Mouse (Mus musculus) urinary bladder, postnatal 10 days (tissue): Measurements from ENCODE around the gene Mga.
A peak's percentile ranks its signal among the peaks of the same experiment; 100 is the strongest.

Experiments
- DNase-seq: peaks from one replicate; pipeline ENCODE4 v3.0.0; 2022; ENCODE audit warnings: low spot score

The Mga gene

GRCm38 (mm10) chr2:119897090-119897732 is at the start of gene Mga:
Gene Mga (plus strand): TSS chr2:119897228.
- DNase-seq, result peak; percentile 90

GRCm38 (mm10) chr2:119853811-119854210 is 43.2 kb upstream of the Mga start:
- no peak for DNase-seq

DNA sequence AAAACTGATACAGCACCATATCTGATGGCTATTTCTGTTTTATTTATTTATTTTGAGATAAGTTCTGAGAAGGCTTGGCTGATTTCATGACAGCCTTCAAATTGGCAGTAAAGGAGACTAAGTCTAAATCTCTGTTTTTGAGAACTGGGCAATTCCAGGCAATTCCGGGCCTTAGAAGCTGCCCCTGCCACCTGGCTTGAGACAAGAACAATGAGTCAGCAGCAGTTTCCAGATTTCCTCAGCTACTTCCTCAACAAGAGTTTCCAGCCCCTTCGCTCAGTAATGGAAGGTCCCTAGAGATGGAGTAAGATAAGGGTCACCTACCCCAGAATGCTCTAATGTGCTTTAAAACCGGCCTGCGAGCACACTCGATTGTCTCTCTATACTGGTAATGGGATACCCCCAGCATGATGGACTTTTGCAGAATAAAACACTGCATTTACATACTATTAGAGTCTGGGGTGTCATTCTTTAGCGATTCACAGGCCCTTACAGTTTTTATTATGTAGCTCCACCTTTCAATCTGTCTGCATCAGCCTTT is 41.6 kb upstream of the Mga start:
- DNase-seq, result no peak

DNA sequence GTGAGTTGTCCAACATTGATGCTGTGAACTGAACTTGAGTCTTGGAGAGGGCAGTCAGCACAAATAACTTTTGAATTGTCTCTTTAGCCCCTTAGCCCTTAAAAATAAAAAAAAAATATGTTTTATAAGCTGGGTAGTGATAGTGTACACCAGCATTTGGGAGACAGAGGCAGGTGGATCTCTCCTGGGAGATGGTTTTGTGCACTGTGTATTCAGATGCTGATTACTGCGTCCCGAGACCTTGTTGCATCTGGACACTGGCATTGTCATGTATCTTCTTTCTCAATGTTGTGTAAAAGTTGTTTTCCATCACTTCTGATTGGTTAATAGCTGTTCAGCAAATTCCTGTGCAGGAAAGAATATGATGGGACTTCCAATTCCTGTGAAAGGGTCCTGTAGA is 39.7 kb upstream of the Mga start:
- DNase-seq, result no peak

DNA sequence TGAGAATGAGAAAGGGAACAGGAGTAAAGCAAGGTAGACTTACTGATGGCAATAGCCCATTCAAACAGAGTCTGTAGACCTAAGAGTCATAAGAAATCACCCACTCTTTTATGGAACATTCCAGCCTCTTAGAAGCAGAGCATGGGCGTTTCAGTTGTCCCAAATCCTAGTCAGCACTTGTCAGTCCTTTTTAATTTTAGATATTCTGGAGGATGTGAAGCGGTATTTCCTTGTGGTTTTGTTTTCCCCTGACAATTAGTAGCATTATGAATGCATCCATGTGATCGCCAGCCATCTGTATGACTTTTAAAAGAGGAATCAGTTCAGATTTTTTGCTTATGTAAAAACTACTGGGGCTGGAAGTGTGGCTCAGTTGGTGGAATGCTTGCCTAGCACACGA is 32.5 kb upstream of the Mga start:
- DNase-seq, result no peak

DNA sequence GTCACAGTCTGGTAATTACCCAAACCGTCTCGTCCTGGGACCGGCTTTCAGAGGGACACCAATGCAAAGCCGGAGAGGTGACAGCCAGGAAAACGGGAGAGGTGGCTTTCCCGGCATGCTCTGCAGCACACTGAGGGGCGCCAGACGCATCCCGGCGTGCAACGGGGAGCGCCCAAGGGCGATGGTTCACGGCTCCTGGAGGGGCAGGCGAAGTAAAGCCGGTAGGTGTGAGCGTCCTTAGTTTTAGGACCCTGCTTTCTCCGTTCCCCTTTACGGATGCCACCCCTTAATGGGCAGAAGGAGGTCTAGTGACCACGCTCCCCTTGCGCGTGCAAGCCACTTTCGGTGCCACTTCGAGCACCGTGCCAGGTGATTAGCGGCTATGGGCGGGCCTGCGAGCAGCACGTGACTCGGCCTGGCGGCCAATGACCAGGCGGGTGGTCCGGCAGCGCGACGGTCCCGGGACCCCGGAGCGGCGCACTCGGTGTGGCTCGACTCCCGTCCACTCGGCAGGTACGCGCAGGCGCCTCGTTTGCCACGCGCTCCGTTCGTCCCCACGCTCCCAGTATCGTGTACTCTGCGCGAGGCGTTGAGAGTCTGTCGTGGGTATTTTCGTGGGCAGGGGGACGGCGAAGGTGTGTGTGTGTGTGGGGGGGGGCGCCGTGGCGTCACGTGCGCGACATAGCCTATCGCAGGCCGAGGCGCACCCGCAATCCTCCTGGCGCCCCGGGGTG is 24.5 kb upstream of the Mga start:
- peak; percentile 18 for DNase-seq

- peak; percentile 52 for DNase-seq
Measured at GRCm38 (mm10) chr2:119873105-119873464, 23.9 kb upstream of the Mga start.

DNA sequence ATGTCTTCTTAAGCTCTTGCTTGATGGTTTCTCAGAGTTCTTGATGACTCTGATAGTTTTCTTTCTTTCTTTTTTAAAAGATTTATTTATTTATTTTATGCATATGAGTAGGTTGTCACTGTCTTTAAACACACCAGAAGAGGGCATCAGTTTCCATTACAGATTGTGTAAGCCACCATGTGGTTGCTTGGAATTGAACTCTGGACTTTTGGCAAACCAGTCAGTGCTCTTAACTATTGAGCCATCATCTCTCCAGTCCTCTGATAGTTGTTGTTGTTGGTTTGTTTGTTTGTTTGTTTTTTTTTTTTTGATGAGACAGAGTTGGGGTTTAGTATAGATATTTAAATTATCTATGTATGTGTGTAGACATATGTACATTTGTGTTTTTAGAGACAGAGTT is 21.0 kb upstream of the Mga start:
- DNase-seq, result no peak

DNA sequence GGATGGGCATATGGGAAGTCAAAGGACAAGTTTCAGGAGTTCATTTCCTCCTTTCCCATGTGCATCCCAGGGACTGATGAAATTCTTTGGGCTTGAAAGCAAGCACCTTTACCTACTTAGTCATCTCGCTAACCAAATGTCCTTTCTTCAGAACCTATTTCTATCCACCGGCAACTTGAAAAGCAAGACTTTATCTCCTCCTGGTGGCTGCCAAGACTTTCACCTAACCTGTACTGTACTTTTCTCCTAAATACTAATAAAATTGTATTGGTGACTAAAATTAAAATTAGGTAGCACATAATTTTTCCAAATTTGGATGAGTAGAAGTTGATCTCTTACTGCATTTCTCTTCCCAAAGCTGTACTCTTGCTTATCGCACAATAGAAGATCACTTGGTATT is 9.8 kb upstream of the Mga start:
- no peak for DNase-seq

GRCm38 (mm10) chr2:119896553-119897089 is 407 bp upstream of the Mga start:
- no peak for DNase-seq

DNA sequence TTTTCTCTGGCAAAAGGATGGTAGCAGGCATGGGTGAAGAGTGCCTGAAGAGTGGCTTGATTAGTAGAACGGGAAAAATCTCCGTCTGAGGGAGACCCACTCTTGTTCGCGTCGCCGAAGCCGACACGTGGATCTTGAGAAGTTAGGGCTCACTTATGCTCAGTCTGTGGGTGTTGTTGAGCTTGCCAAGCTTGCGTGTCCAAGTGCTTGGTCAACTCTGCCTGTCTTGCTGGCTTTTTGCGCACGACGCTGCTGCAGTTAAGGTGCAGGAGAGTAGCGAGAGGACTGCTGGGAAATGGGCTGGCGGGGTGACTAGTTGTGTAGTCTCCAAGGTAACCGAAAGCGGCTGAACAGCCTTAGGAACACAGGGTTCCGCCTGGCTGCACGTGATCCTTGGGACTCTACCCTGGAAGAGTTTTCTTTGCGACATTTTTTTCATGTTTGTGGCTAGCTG is 1.1 kb downstream of the Mga start:
- peak; percentile 11 for DNase-seq

DNA sequence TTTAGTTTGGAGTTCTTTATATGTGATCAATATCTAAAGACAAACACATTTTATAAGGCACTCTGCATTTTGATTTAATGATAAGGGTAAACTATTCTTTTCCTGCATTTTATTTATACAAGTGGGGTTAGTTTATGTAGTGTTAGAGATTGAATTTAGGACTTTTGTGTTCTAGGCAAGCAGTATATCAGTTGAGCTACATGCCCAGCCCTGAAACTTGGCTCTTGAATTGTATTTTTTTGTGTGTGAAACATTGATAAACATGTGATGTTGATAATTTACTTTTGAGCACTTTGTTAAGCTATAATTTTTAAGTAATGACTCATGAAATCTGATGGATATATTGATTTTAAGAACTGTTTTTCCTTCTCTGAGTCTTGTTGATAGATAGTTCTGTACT is 19.0 kb downstream of the Mga start:
- DNase-seq, result no peak

DNA sequence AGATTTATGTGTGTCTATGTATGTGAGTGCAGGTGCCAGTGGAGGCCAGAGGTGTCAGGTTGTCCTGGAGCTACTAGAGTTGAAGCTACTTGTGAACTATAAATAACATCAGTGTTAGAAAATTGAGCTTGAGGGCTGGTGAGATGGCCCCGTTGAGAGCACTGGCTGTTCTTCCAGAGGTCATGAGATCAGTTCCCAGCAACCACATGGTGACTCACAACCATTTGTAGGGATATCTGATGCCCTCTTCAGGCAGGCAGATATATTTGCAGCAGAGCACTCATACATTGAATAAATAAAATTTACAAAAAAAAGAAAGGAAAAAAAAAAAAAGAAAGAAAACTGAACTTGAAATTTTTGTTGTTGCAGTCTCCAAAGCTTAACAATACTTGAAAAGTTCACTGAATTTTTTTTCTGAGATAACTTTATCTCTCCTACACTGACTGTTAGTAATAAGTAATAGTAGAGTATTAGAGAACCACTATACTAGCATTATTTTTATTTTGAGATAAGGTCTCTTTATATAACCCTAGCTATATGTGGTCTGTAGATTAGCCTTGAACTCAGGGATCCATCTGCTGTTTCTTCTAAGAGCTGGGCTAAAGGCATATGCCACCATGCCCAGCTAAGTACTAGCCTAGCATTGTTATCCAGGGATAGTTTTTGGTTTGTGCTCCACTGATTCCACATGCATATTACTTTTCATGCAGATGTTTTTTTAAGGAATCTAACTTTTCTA is 20.8 kb downstream of the Mga start:
- DNase-seq, result no peak

DNA sequence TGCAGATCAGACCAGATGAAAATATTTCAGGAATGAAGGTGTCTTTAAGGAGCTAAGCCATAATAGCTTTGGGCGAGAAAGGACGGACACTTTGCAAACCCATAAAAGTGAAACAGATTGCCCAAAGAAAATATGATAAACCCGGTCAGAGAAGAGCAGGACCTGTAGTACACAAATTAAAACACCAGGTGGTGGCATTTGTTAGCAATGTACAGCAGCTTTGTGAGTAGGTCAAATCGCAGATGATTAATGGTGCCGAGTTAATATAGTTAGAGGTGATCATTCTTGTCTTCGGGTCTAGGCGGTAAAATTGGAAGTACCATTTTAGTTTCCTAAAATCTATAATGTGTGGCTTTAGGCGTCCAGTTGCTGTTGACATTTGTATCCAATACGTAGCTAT is 73.5 kb downstream of the Mga start:
- no peak for DNase-seq

- no peak for DNase-seq
Measured at GRCm38 (mm10) chr2:119971316-119971715, 74.3 kb downstream of the Mga start.

DNA sequence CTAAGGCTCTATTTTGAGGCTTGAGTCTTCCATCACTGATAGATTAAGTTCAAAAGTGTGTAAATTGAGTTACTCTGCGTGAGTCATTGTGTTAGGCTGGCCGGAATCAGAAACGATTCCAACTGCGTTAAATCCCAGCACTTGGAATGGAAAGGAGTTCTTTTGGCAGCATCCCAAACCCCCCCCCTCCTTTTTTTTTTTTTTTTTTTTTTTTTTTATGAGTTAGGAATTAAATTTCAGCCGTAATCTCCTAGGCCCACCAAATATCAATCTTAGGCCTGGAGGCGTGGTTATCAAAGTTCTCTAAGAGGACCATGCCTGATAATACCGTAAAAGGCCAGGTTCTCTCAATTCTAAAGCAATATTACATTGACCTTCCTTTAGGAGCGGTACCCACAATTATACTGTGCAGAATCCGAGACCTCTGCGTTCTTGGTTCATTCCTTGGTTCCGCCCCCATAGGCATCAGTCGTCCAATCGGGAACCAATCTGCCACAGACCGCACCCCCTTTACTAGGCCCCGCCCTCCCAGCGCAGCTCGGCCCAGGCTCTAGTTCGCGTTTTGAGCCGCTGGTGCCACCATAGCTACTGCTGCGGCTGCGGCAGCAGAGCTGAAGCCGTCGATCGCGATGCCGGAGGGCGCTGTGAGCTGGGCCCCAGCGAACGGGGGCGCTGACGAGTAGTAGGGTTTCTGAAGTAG is 75.0 kb downstream of the Mga start:
- peak; percentile 86 for DNase-seq

DNA sequence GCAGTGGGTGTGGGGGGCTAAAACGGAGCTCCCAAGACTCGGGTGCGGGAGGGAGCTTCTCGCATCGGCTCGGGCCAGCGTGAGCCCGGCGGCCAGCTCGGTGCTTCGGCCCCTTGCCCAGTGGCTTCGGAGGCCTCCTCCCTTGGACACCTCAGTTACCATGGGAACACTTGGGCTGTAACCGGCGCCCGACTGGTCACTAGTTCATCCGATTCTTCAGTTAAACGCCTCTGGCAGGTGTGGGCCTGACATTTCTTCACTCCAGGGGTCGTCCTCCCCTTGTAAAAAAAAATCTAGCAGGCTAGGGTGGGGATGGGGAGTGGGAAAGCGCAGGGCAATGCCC is 75.5 kb downstream of the Mga start, which contains the start of gene Mapkbp1:
Mapkbp1 (plus strand) TSS at position 163 of the 343 bp plus-strand sequence.
- DNase-seq, result no peak

DNA sequence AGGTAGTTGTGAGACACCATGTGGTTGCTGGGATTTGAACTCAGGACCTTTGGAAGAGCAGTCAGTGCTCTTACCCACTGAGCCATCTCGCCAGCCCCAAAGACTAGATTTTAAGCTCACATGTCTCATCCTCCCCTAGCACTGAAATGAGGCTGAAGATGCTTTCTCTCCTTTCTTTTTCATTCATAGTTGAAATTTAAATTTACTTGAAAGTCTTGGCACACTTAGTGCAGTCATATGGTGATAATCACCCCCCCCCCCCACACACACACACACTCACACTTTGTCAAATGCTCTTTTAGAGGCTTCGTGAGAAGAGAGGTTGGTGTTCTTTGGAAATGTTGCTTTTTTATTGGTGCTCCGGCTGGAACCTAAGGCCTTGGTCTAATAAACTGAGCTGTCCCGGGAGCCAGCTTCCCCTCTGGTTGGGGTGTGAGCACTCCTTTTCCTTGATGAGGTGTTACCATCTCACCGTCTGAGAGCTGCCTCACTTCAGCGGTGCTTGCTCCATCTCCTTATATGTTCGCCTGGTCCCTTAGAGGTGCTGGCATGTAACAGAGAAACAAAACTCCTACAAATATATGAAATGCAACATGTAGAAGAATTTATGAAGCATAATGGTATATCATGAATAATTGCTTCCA is 83.4 kb downstream of the Mga start:
- DNase-seq, result no peak

GRCm38 (mm10) chr2:119981631-119982030 is 84.6 kb downstream of the Mga start:
- no peak for DNase-seq

- DNase-seq, result no peak
Measured at GRCm38 (mm10) chr2:119985871-119986270, 88.8 kb downstream of the Mga start.

DNA sequence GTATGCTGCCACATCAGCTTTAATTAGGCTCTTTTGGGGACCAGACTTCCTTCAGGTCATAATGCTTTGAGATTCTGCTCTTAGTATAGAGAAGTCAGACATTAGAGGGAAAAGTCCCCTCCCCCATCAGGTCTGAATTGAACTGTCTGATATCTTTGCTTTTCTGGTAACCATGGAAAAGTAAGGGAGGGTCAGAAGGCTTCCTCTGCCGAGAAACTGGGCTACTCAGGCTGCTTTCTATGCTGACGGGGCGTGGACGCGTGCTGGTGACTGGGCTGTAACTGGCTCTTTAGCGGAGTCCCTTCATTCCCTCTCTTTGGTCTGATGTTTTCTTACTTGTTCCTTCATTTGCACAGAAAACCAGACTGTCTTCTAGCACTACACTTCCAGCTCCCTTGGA is 89.3 kb downstream of the Mga start:
- no peak for DNase-seq

- no peak for DNase-seq
Measured at GRCm38 (mm10) chr2:119987441-119987840, 90.4 kb downstream of the Mga start.
